Mouse (Mus musculus) adipocyte (in vitro differentiated cells): ENCODE measurements at regions not wholly inside any gene's neighbourhood (a gene's known extent, or its start where the extent isn't known, plus 50 kb on each side); places are given as distances from the start of the nearest gene placed in this dataset.
"Not testable (repeated sequence)": the region's sequence is repeated elsewhere in the genome, so short reads cannot be mapped to it uniquely, and the experiment has no call there.

Source experiments
- DNase-seq: peaks from one replicate; pipeline ENCODE4 v3.0.0-alpha.2; 2016; ENCODE audit warnings: low spot score

- peak; percentile 56 for DNase-seq
These were observed 686.6 kb upstream of the 1700008P02Rik start for GRCm38 (mm10) chr3:7306800-7307199.

DNA sequence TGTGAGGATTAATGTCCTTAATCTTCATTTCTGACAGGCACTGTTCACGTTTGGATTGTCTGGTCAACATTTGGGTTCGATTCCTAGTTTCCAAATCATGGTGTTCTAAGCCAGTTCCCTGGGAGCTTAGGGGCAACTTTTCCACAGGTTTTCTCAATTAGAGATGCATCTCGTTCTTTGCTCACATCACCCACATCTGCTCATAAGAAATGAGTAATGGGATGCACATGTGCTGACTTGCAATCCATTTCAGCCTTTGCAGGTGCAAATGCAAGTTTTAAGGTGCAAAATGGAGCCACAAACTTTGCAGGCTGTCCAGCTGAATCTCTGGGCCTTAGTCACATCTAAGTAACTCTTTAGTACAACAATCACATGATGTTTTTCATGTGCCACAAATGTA lies 678.3 kb upstream of the 1700008P02Rik start:
- DNase-seq: no peak

DNA sequence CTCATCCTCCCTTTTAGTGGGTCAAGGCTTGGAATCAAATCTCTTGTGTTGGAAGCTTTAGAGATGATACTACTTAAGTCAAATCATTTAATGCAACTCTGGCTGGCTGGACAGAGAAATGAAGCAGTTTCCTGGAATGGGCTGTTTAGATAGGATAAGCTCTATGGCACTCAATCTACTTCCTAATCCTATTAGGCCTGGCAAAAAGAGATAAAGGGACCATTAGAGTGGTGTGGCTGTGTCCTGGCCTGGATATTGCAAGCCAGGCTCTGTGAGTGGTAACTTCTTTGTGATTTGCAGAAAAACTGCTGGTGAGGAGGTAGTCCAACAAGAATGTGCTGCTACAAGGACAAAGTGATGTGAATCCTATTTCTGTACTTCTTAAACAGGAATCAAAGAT lies 670.8 kb upstream of the 1700008P02Rik start:
- DNase-seq: no peak

DNA sequence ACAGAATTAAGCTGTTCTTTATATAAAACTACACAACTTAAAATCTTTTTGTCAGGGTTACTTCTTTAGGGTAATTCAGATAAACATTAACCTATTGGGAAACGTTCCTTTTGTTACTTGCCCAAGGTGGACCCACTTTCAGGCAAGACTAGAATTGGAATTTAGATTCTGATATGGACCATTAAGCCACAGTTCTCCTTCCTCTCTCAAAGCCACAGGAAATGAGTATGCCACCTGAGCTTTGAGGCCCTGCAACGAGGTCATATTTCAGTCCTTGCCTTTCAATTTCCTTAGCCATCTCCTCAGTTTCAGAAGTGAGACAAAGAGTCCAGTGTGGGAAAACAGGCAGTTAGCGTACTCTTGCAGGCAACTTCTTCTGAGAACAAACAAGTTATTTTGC lies 637.3 kb upstream of the 1700008P02Rik start:
- no peak for DNase-seq

- no peak for DNase-seq
These were observed 628.1 kb upstream of the 1700008P02Rik start for GRCm38 (mm10) chr3:7248337-7248736.

DNA sequence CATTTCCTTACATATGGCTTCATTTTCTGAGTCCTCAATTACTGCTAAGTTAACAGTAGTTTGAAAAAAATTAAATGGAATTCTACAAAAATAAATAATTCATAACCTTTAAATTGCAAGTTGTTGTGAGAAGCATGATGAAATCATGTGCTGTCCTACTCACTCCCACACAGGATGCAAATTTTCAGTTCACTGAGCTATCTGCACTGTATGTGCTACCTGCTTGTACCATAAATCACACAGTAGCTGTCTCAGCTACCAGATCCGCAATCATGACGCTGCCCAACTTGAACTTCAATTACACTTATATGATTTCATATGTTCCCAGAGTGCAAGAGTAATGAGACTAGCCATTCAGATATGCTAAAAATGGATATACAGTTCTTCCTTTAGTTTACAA lies 609.5 kb upstream of the 1700008P02Rik start:
- no peak for DNase-seq

DNA sequence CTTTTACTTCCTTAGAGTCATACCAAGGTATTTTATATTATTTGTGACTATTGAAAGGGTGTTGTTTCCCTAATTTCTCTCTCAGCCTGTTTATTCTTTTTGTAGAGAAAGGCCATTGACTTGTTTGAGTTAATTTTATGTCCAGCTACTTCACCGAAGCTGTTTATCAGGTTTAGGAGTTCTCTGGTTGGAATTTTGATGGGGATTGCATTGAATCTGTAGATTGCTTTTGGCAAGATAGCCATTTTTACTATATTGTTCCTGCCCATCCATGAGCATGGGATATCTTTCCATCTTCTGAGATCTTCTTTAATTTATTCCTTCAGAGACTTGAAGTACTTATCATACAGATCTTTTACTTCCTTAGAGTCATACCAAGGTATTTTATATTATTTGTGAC lies 568.3 kb upstream of the 1700008P02Rik start:
- DNase-seq: not testable (repeated sequence)

GRCm38 (mm10) chr3:7166596-7166995 lies 546.4 kb upstream of the 1700008P02Rik start:
- DNase-seq: no peak

DNA sequence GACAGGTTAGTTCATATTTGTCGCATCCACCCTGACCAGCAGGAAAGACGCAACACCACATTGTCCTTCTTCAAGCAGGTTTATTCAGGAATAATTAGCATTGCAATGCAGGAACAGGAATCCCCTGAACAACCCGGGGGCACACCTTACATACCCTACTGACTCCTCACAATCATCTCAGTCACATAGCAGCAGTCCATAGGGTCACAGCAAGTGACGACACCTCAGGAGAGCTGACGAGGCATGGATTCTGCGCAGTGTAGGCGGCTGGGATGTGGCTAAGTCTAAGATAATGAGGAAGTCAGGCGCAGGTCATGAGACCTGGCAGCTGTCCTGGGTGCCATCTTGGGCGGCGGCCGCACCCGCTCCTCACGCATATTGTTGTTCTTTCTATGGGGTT lies 518.8 kb upstream of the 1700008P02Rik start:
- no peak for DNase-seq

DNA sequence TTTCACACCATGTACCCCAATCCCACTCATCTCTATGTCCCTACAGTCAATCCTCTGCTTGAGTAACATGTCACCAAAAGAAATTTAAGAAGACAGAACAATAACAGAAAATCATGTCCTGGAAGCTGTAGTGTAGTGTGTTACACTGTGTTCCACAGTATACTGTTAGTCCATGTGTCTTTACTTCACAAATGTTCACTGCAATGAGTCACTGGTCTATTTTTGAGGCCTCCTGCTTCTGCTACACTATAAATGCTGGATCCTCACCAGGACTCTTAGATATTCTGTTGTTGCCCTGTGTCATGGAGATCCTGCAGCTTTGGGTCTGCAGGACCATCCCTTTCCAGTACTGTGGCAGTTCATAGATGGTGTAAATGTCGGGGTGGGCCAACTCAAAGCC lies 514.5 kb upstream of the 1700008P02Rik start:
- DNase-seq: no peak
